In genomic region chr3:133092936-133093335, GRCm38 (mm10) we compare ENCODE assay signal across 9 mouse cellular contexts. TPM values are rescaled to one million over a fixed set of nuclear protein-coding genes. Genes with fewer than 3 reads are reported as not detected.
A peak's percentile ranks its signal among the peaks of the same experiment; 100 is the strongest.
DNase-seq lines count a peak whose midpoint lies in the region; ATAC-seq and TF ChIP-seq lines count a peak whose summit lies in the region.
"Had no signal": no experiment of that assay in that cellular context is flagged by ENCODE, and none has a peak within 500 bp of the region (broad histone marks: within the 10 kb centered on the region; RNA-seq: fewer than 3 reads in every experiment).

No protein-coding gene starts in this region.

- H3K36me3 ChIP-seq in heart, postnatal 0 days (replicated peaks; ENCODE audit: control insufficient read depth, insufficient read depth, low read length) = peaks cover 12% of the 10 kb centered on the region; the same call in 1 of the 2 replicates
- peaks cover 13% of the 10 kb centered on the region; the same call in 1 of the 2 replicates for H3K36me3 ChIP-seq in embryonic facial prominence, embryonic 14.5 days (ENCODE audit: control insufficient read depth, insufficient read depth, low read length)
- no peaks in the 10 kb centered on the region for H3K36me3 ChIP-seq in limb, embryonic 11.5 days (ENCODE audit: control insufficient read depth, insufficient read depth, low read length)

- no peak for TF ChIP-seq EP300 in heart, postnatal 0 days (IDR thresholded peaks at IDR 0.05; ENCODE audit: low read depth)

- no peaks in the 10 kb centered on the region for H3K27me3 ChIP-seq in heart, postnatal 0 days (ENCODE audit: control insufficient read depth, insufficient read depth, low read length)
- H3K27me3 ChIP-seq in embryonic facial prominence, embryonic 14.5 days (replicated peaks; ENCODE audit: control insufficient read depth, insufficient read depth, low read length) = no peaks in the 10 kb centered on the region
- H3K27me3 ChIP-seq in limb, embryonic 11.5 days (ENCODE audit: control insufficient read depth, insufficient read depth, low read length) = no peaks in the 10 kb centered on the region
- H3K27me3 ChIP-seq: Patski had no signal

- peaks cover 13% of the 10 kb centered on the region for H3K4me1 ChIP-seq in heart, postnatal 0 days (ENCODE audit: control insufficient read depth, insufficient read depth)
- H3K4me1 ChIP-seq in embryonic facial prominence, embryonic 14.5 days (ENCODE audit: control insufficient read depth, insufficient read depth, low read length) = peaks cover 11% of the 10 kb centered on the region; the same call in 1 of the 2 replicates
- no peaks in the 10 kb centered on the region for H3K4me1 ChIP-seq in limb, embryonic 11.5 days (ENCODE audit: control insufficient read depth, insufficient read depth, low read length)

- no peak overlapping the region for H3K27ac ChIP-seq in heart, postnatal 0 days (ENCODE audit: low read depth)
- H3K27ac ChIP-seq in embryonic facial prominence, embryonic 14.5 days (replicated peaks; ENCODE audit: low read depth, low read length) = no peak overlapping the region
- H3K27ac ChIP-seq in limb, embryonic 11.5 days (replicated peaks; ENCODE audit: low read depth, low read length) = no peak overlapping the region

- no peak overlapping the region for H3K9ac ChIP-seq in heart, postnatal 0 days (replicated peaks; ENCODE audit: low read depth, low read length)
- H3K9ac ChIP-seq in embryonic facial prominence, embryonic 14.5 days (ENCODE audit: low read depth, low read length) = peak overlapping the region; percentile 94
- H3K9ac ChIP-seq in limb, embryonic 11.5 days (ENCODE audit: low read length) = no peak overlapping the region

- H3K4me2 ChIP-seq in heart, postnatal 0 days (ENCODE audit: low read depth, low read length) = peak overlapping the region; percentile 63
- H3K4me2 ChIP-seq in embryonic facial prominence, embryonic 14.5 days (ENCODE audit: low read depth, low read length) = peak overlapping the region; percentile 77
- peak overlapping the region; percentile 65; the same call in 1 of the 2 replicates for H3K4me2 ChIP-seq in limb, embryonic 11.5 days (ENCODE audit: low read depth, severe bottlenecking)

- WGBS in heart, postnatal 0 days = 68% methylated on average over 1 of the region's 1 CpGs
- WGBS in embryonic facial prominence, embryonic 14.5 days = 80% methylated on average over 1 of the region's 1 CpGs
- WGBS in limb, embryonic 11.5 days = 94% methylated on average over 1 of the region's 1 CpGs

- no peak for DNase-seq in heart, postnatal 0 days (ENCODE audit: low spot score)
- DNase-seq in heart, adult 8-10 months (ENCODE audit: low spot score) = no peak
- no peak for DNase-seq in embryonic facial prominence, embryonic 14.5 days (ENCODE audit: low spot score)
- DNase-seq in limb, embryonic 11.5 days (ENCODE audit: low spot score) = no peak
- peak; percentile 12 for DNase-seq in naive thymus-derived CD4-positive, alpha-beta T cell, adult 2 months (ENCODE audit: low read depth)
- DNase-seq in urinary bladder, adult 18-20 months (ENCODE audit: low spot score in 2 of 2) = no peak
- no peak for DNase-seq in kidney, postnatal 10 days

- no peaks in the 10 kb centered on the region for H3K9me3 ChIP-seq in heart, postnatal 0 days (replicated peaks; ENCODE audit: control insufficient read depth, low read length)
- H3K9me3 ChIP-seq in embryonic facial prominence, embryonic 14.5 days (ENCODE audit: control insufficient read depth, low read length) = no peaks in the 10 kb centered on the region
- no peaks in the 10 kb centered on the region for H3K9me3 ChIP-seq in limb, embryonic 11.5 days (ENCODE audit: control insufficient read depth, low read length)

- TF ChIP-seq CTCF in heart, postnatal 0 days (IDR thresholded peaks at IDR 0.05; ENCODE audit: low read depth) = no peak

- ATAC-seq in heart, postnatal 0 days (ENCODE audit: insufficient read depth, low read depth) = no peak
- no peak for ATAC-seq in embryonic facial prominence, embryonic 14.5 days (ENCODE audit: low read depth)
- no peak for ATAC-seq in limb, embryonic 11.5 days (ENCODE audit: insufficient number of reproducible peaks, low FRiP score, low TSS enrichment, low read depth)
- no peak for ATAC-seq in megakaryocyte-erythroid progenitor cell, adult 5-6 weeks (replicated peaks; ENCODE audit: low FRiP score, low TSS enrichment, poor library complexity, severe bottlenecking)
- ATAC-seq: Patski had no signal

- 0 out of 2 replicates have a peak overlapping the region, but pooled peaks have one; percentile 100 for H3K4me3 ChIP-seq in heart, postnatal 0 days (ENCODE audit: low read depth, low read length)
- peak overlapping the region; percentile 74 for H3K4me3 ChIP-seq in embryonic facial prominence, embryonic 14.5 days (ENCODE audit: low read depth, low read length)
- no peak overlapping the region for H3K4me3 ChIP-seq in limb, embryonic 11.5 days (ENCODE audit: low read depth, low read length)

RNA-seq across cellular contexts. Expression of gene Gstcd, which starts 1.1 kb away (rescaled TPM):
- 4.4 and 7.5 TPM in 2 replicates for total RNA-seq in heart, postnatal 0 days (2014; rRNA removed; ENCODE audit: low replicate concordance)
- 1.2 TPM in 2 replicates for polyA plus RNA-seq in heart, postnatal 0 days (2015; fragmentation: Nextera tagmentation; extraction: Ambion mirVana)
- total RNA-seq in heart, adult 8-10 months (2022) = 1 to 10 TPM; 2.8 to 3.5 (median 3.2) TPM
- polyA plus RNA-seq in embryonic facial prominence, embryonic 14.5 days (2014; fragmentation: Nextera tagmentation; extraction: Ambion mirVana) = 6.5 and 7.2 TPM in 2 replicates
- polyA plus RNA-seq in limb, embryonic 11.5 days (2014; fragmentation: Nextera tagmentation; extraction: Ambion mirVana) = 10.9 and 12.1 TPM in 2 replicates
- total RNA-seq in megakaryocyte-erythroid progenitor cell, adult 5-6 weeks (2014; fragmentation: Nextera tagmentation) = 24.8 and 38.4 TPM in 2 replicates
- total RNA-seq in megakaryocyte-erythroid progenitor cell, adult 5-6 weeks (2017) = 24.9 and 26.4 TPM in 2 replicates

RNA-seq across cellular contexts. Expression of gene Ints12, which starts 1.3 kb away (rescaled TPM):
- total RNA-seq in heart, postnatal 0 days (2014; rRNA removed; ENCODE audit: low replicate concordance) = 4.2 and 6.5 TPM in 2 replicates
- polyA plus RNA-seq in heart, postnatal 0 days (2015; fragmentation: Nextera tagmentation; extraction: Ambion mirVana) = 10.1 and 11.4 TPM in 2 replicates
- total RNA-seq in heart, adult 8-10 months (2022) = 1 to 10 TPM; 7.8 to 8.7 (median 8.4) TPM
- polyA plus RNA-seq in embryonic facial prominence, embryonic 14.5 days (2014; fragmentation: Nextera tagmentation; extraction: Ambion mirVana) = 19.5 and 21.9 TPM in 2 replicates
- 23.0 and 25.3 TPM in 2 replicates for polyA plus RNA-seq in limb, embryonic 11.5 days (2014; fragmentation: Nextera tagmentation; extraction: Ambion mirVana)
- total RNA-seq in megakaryocyte-erythroid progenitor cell, adult 5-6 weeks (2014; fragmentation: Nextera tagmentation) = 15.2 and 22.1 TPM in 2 replicates
- total RNA-seq in megakaryocyte-erythroid progenitor cell, adult 5-6 weeks (2017) = 18.0 and 18.9 TPM in 2 replicates
